Mouse (Mus musculus) stomach, embryonic 14.5 days (tissue): ENCODE data around the gene Fbxl21. TPM values are rescaled to one million over a fixed set of nuclear protein-coding genes. Genes with fewer than 3 reads are reported as not detected.
A peak's percentile ranks its signal among the peaks of the same experiment; 100 is the strongest.

Source experiments
- ATAC-seq: fragments of 200-750 bp; cut with Nextera tagmentation; 2 replicates; pipeline ENCODE4 v1.8.0; 2017; ENCODE audit warnings: low read depth, moderate TSS enrichment; ENCODE audit not compliant: insufficient number of reproducible peaks, insufficient read depth, low FRiP score
- H3K27ac ChIP-seq: fragments of 300-500 bp; sonication (generic); 2 replicates; pipeline ENCODE4 v1.5.1; 2014; ENCODE audit warnings: mild to moderate bottlenecking, low read length, moderate library complexity, mixed read lengths
- H3K27me3 ChIP-seq: fragments of 300-500 bp; sonication (generic); 2 replicates; pipeline ENCODE4 v1.6.1; 2014; ENCODE audit warnings: low read length, control low read depth, mixed read lengths; ENCODE audit not compliant: control insufficient read depth, insufficient read depth
- H3K36me3 ChIP-seq: fragments of 300-500 bp; sonication (generic); 2 replicates; pipeline ENCODE4 v1.6.1; 2014; ENCODE audit warnings: mild to moderate bottlenecking, control low read depth, low read length, moderate library complexity, mixed read lengths; ENCODE audit not compliant: control insufficient read depth, insufficient read depth
- H3K4me1 ChIP-seq: fragments of 300-500 bp; sonication (generic); 2 replicates; pipeline ENCODE4 v1.6.1; 2014; ENCODE audit warnings: low read length, control low read depth, mixed read lengths; ENCODE audit not compliant: control insufficient read depth, insufficient read depth
- H3K4me2 ChIP-seq: fragments of 300-500 bp; sonication (generic); replicated peaks from 2 replicates; pipeline ENCODE4 v1.6.1; 2014; ENCODE audit warnings: low read depth, low read length, control low read depth
- H3K4me3 ChIP-seq: fragments of 300-500 bp; sonication (generic); 2 replicates; pipeline ENCODE4 v1.5.1; 2014; ENCODE audit warnings: low read depth, low read length, control low read depth
- H3K9ac ChIP-seq: fragments of 300-500 bp; sonication (generic); replicated peaks from 2 replicates; pipeline ENCODE4 v1.6.1; 2014; ENCODE audit warnings: low read depth, mild to moderate bottlenecking, control low read depth, low read length, moderate library complexity, mixed read lengths
- H3K9me3 ChIP-seq: fragments of 300-500 bp; sonication (generic); 2 replicates; pipeline ENCODE4 v1.6.1; 2016; ENCODE audit warnings: low read depth, low read length, control low read depth; ENCODE audit not compliant: control insufficient read depth
- WGBS: fragments of 180-500 bp; shearing (Covaris S2); extraction: QIAGEN DNeasy Blood & Tissue Kit; methylation state at CpG from one replicate; pipeline ENCODE4 v1.1.7; 2014; 5-methylcytosine and 5-hydroxymethylcytosine counted together
- polyA plus RNA-seq: library from polyadenylated mRNA; unstranded; fragments of >200 nt; fragmentation: Nextera tagmentation; extraction: Ambion mirVana; gene quantifications from 2 replicates; pipeline ENCODE4 v1.2.1, GENCODE M21; 2014

Fbxl21 gene
- polyA plus RNA-seq, 1 experiment from 2014 or later: 2.5 TPM

- Histone ChIP-seq H3K36me3 (no peaks in the 10 kb centered on the region), H3K27ac (no peak overlapping the region), H3K4me3 (no peak overlapping the region), H3K4me1 (no peaks in the 10 kb centered on the region), H3K9me3 (no peaks in the 10 kb centered on the region), H3K27me3 (no peaks in the 10 kb centered on the region), H3K4me2 (no peak overlapping the region), H3K9ac (no peak overlapping the region)
- ATAC-seq: no peak
- 79% methylated on average over 3 of the region's 3 CpGs for WGBS
Observed at GRCm38 (mm10) chr13:56556701-56557100, 34.4 kb downstream of the Fbxl21 start.

- H3K27me3 ChIP-seq: no peaks in the 10 kb centered on the region
- no peak for ATAC-seq
- no peaks in the 10 kb centered on the region for H3K4me1 ChIP-seq
- no peak overlapping the region for H3K27ac ChIP-seq
- H3K4me2 ChIP-seq: no peak overlapping the region
- H3K4me3 ChIP-seq: no peak overlapping the region
- H3K9ac ChIP-seq: no peak overlapping the region
- WGBS: 58% methylated on average over 3 of the region's 3 CpGs
- no peaks in the 10 kb centered on the region for H3K36me3 ChIP-seq
- H3K9me3 ChIP-seq: no peaks in the 10 kb centered on the region
Observed at GRCm38 (mm10) chr13:56558811-56559210, 36.5 kb downstream of the Fbxl21 start.

DNA sequence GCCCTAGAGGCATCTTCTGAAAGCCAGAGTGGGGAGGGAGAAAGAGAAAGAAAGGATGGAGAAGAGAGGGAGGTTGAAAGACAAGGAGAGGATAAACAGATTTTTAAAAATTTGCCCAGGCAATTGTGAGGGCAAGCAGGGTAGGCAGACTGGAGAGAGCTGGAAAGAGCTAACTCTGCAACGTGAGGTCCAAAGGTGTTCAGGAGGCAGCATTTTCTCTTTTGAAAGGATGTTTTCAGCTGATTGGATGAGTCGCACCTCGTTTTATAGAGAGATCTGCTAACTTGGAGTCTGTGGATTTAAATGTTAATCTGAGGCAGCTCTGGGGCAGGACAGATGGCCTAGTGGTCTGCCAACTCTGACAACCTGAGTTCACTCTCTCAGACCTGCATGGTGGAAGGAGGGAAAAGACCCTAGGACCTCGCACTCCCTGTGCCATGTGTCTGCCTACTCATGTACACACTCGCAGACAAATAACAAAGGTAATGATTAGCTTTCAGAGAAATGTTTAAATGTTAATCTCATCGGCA, 37.6 kb downstream of the Fbxl21 start:
- WGBS: 78% methylated on average over 6 of the region's 6 CpGs
- no peak overlapping the region for H3K27ac ChIP-seq
- no peak for ATAC-seq
- no peak overlapping the region for H3K4me2 ChIP-seq
- no peaks in the 10 kb centered on the region for H3K9me3 ChIP-seq
- H3K36me3 ChIP-seq: no peaks in the 10 kb centered on the region
- H3K4me3 ChIP-seq: no peak overlapping the region
- H3K27me3 ChIP-seq: no peaks in the 10 kb centered on the region
- no peak overlapping the region for H3K9ac ChIP-seq
- H3K4me1 ChIP-seq: no peaks in the 10 kb centered on the region

GRCm38 (mm10) chr13:56561129-56561528, 38.9 kb downstream of the Fbxl21 start:
- Histone ChIP-seq H3K4me2 (no peak overlapping the region), H3K36me3 (no peaks in the 10 kb centered on the region), H3K27me3 (no peaks in the 10 kb centered on the region), H3K4me3 (no peak overlapping the region), H3K27ac (no peak overlapping the region), H3K4me1 (no peaks in the 10 kb centered on the region), H3K9me3 (no peaks in the 10 kb centered on the region), H3K9ac (no peak overlapping the region)
- no peak for ATAC-seq
- WGBS: 75% methylated on average over 8 of the region's 8 CpGs

DNA sequence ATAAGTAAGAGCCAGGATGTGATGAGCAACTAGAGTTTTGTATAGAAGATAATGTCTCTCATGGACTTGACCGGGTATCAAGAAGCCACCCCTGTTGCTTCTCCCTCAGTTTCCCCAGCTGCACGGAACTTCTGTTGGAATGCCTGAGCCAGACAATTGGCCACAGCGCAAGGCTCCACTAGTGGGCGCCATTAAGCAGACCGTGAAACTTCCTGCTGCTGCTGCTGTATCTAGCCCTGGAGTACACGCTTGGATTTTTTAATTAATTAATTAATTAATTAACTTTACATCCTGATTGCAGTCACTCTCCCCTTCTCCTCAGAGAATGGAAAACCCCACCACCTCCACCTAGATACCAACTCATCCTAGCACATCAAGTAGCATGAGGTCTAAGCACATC, 40.8 kb downstream of the Fbxl21 start:
- Histone ChIP-seq H3K4me1 (0 out of 2 replicates have a peak, but pooled peaks cover 3% of the 10 kb centered on the region), H3K9me3 (no peaks in the 10 kb centered on the region), H3K9ac (no peak overlapping the region), H3K4me3 (no peak overlapping the region), H3K36me3 (no peaks in the 10 kb centered on the region), H3K4me2 (no peak overlapping the region), H3K27ac (no peak overlapping the region), H3K27me3 (no peaks in the 10 kb centered on the region)
- ATAC-seq: no peak
- WGBS: 37% methylated on average over 6 of the region's 6 CpGs

- no peak overlapping the region for H3K9ac ChIP-seq
- H3K27me3 ChIP-seq: no peaks in the 10 kb centered on the region
- no peaks in the 10 kb centered on the region for H3K9me3 ChIP-seq
- no peak overlapping the region for H3K4me3 ChIP-seq
- no peak overlapping the region for H3K4me2 ChIP-seq
- 0 out of 2 replicates have a peak overlapping the region, but pooled peaks have one; percentile 10 for H3K27ac ChIP-seq
- H3K36me3 ChIP-seq: no peaks in the 10 kb centered on the region
- 0 out of 2 replicates have a peak, but pooled peaks cover 3% of the 10 kb centered on the region for H3K4me1 ChIP-seq
- ATAC-seq: no peak
- 65% methylated on average over 10 of the region's 10 CpGs for WGBS
Observed at GRCm38 (mm10) chr13:56566336-56566735, 44.1 kb downstream of the Fbxl21 start.

- H3K4me3 ChIP-seq: no peak overlapping the region
- no peaks in the 10 kb centered on the region for H3K36me3 ChIP-seq
- no peak overlapping the region for H3K4me2 ChIP-seq
- no peak for ATAC-seq
- no peak overlapping the region for H3K27ac ChIP-seq
- 63% methylated on average over 8 of the region's 8 CpGs for WGBS
- peaks cover 16% of the 10 kb centered on the region; the same call in 1 of the 2 replicates for H3K4me1 ChIP-seq
- no peaks in the 10 kb centered on the region for H3K9me3 ChIP-seq
- no peaks in the 10 kb centered on the region for H3K27me3 ChIP-seq
- H3K9ac ChIP-seq: no peak overlapping the region
Observed at GRCm38 (mm10) chr13:56571645-56572044, 49.4 kb downstream of the Fbxl21 start.

DNA sequence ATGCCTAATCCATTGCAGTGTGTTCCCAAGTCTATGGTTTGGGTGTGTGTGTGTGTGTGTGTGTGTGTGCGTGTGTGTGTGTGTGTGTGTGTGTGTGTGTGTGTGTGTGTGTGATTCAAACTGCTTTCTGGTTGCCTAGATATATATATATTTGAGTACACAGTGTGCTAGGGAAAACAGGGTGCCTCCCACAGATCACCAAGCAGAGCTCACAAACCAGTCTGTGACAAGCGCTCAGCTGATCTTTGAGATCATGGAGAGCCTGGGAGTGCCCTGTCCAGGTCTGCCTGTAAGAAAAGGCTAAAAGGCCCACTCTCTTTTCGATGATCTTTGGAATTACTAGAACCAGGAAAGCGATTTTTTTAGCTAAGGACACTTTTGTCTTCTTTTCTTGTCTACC, 52.8 kb downstream of the Fbxl21 start:
- Histone ChIP-seq H3K9ac (no peak overlapping the region), H3K9me3 (no peaks in the 10 kb centered on the region), H3K36me3 (no peaks in the 10 kb centered on the region), H3K4me1 (peaks cover 15% of the 10 kb centered on the region; the same call in 1 of the 2 replicates), H3K27me3 (no peaks in the 10 kb centered on the region), H3K4me2 (no peak overlapping the region), H3K27ac (peak overlapping the region; percentile 93; the same call in 1 of the 2 replicates), H3K4me3 (no peak overlapping the region)
- WGBS: 76% methylated on average over 4 of the region's 4 CpGs
- no peak for ATAC-seq
